Mouse (Mus musculus) cerebellum, postnatal 36 days (tissue): ENCODE measurements around the gene Ankmy1.
A peak's percentile ranks its signal among the peaks of the same experiment; 100 is the strongest.

ENCODE experiments used
- DNase-seq, 2 experiments: peaks; one replicate each; pipeline ENCODE4 v3.0.0; 2021 to 2022; ENCODE audit warnings: mixed read lengths in 2 of 2

Ankmy1 gene

GRCm38 (mm10) chr1:92902786-92903185 lies at the start of gene Ankmy1:
Gene Ankmy1, minus strand, starts transcription at chr1:92902906.
- DNase-seq: no peak

GRCm38 (mm10) chr1:92950607-92951006 lies 47.9 kb upstream of the Ankmy1 start, which contains the start of gene Gpr35:
Gene Gpr35, plus strand, starts transcription at chr1:92950865.
- no peak for DNase-seq

DNA sequence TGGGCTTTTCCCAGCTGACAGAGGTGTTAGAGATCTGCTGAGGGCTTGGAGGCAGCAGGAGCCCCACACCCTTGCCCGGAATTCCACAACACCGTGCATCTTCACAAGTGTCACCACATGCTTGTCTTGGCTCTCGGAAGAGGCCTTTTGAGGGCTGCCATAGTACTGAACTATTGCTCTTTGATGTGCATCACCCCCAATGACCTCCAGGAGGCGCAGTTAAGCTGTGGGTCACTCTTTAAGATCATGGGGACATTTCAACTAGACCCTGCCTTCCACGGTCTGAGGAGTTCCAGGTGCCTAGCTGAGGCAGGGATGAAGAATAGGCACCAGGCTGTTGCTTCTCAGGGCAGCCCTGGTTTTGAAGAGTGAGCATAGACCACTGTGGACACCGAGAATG lies 46.7 kb upstream of the Ankmy1 start:
- DNase-seq: peak in 1 of 2 experiments; percentile 27

DNA sequence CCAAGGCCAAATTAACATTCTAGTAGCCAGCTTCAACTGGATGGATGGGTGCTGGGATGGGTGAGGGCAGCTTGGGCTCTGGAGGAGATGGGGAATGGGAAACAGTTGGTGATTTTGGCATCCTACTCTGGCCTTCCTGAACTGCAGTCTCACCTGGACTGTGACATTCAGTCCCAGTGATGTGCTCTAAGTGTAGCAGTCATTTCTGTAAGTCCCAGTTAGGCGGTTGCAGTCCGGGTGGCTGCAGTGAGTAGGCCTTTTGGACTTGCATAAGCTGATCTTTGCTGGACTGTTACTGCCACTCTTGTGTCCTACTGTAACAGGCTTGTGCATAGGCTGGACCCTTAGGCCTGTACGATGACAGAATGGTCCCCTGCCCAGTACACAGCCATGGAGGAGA lies 45.3 kb upstream of the Ankmy1 start:
- DNase-seq: no peak

GRCm38 (mm10) chr1:92943219-92943989 lies 40.7 kb upstream of the Ankmy1 start:
- no peak for DNase-seq

GRCm38 (mm10) chr1:92939746-92940145 lies 37.0 kb upstream of the Ankmy1 start:
- peak; percentile 53 to 63 for DNase-seq

DNA sequence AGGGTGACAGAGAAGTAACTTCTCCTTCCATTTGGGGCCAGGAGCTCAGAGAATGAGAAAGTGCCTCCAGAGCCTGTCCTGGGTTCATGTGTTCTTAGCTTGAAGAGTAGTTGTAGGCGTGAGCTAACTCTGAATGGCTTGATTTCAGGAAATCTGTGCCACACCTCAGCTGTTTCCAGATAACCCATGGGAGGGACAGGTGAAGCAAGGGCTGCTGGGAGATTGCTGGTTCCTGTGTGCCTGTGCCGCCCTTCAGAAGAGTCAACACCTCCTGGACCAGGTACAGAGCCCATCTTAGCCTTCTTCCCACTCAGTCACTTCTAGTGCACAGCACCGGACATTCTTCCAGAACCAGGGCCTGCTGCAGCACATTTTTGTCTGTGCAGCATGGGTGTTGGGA lies 35.1 kb upstream of the Ankmy1 start:
- no peak for DNase-seq

DNA sequence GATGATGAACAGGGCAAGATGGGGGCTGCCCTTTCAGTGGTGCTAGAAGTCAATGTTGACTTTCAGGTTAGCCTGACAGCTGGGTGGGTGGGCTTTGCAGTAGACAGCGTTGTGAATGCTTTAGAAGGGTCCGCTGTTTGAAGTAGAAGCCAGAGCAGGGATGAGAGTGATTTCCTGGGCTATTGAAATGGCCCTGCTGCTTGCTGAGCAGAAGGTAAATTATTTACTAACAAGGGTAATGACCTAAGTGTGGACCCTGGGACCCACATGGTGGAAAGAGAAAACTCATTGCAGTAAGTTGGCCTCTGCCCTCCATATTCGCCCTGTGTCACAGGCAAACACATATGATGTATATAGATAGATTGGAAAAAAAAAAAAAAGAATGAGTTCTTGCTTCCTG lies 33.8 kb upstream of the Ankmy1 start:
- no peak for DNase-seq

GRCm38 (mm10) chr1:92935977-92936376 lies 33.3 kb upstream of the Ankmy1 start:
- DNase-seq: no peak

DNA sequence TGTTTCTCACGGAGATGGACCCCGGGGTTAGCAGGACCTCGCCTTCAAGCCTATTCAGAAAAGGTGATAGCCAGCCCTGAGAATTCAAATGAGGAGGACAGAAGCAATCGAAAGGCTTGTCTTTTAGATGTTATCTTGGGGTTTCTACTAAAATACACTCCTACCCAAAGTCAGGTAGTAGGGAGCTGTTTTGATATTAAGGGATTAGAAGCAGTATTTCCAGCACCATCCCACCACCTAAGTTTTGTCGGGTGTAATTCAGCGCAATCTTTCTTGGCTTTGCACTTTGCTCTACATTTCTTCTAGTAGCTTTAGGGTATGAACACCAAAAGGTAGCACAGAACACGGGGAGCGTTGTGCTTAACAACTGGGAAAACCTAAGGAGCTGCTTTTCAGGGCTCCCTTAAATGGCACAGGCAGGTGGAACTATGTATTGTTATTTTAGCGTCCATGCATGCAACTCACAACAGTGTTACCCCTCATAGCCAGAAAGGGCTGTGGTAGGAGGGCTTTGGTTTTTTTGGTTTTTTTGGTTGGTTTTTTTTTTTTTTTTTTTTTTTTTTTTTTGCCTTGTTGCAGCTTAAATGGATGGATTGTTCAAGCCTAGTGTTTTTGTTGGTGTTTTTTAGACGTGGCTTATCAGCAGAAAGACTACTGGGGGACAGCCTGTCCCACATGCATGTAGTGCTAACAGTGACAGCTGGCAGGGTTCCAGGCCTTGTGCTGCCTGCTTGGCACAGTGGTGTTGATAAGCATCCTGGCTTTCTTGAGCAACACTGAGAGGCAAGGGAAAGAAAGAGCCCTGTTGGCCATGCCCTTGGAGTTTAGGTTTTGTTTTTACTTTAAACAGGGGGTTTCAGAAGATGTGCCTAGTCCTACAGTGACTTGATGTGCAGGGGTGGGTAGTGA lies 32.6 kb upstream of the Ankmy1 start:
- peak; percentile 45 to 55 for DNase-seq

GRCm38 (mm10) chr1:92934182-92934827 lies 31.6 kb upstream of the Ankmy1 start, which contains the start of gene Capn10:
Gene Capn10, plus strand, starts transcription at chr1:92934376.
- DNase-seq: peak; percentile 93 to 97

DNA sequence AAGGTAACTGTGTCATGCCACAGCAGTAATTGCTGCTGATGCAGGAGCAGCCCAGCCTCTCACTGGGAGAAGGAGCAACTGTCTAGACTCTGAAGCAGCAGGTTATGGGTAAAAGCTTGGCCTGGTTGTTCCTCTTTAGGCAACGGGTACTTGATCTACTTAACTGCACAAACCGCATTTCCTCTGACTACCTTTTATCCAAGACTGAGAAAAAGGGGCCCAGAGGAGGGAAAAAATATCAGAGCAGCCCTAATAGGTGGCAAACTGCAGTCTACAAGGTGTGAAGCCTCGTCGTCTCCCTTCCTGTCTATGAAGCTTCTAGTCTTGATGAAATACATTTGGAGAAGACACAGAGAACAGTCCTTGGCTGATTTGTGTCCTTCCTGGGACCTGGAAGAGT lies 30.9 kb upstream of the Ankmy1 start:
- DNase-seq: no peak

DNA sequence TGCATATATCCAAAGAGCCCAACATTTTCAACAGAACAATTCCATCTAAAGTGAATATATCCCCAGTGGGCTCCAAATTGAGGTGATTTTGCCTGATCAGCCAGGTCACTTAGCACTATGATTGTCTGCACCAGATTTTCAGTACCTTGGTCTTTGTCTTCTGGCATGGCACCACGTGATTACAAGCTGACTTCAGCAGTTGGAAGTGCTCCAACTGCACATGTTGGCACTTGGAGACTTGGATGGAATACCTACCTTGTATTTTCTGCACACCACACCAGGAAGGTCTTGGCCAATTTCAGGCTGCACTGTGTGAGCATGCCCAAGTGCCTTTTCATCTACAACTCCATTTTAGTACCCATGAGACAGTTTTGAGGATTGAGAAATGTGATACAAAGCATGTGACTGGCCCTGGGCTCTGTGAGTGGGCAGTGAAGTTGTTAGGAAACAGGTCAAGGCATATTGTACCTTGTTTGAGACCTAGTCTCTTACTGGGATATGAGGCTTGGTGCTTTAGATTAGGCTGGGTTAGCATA lies 27.5 kb upstream of the Ankmy1 start:
- no peak for DNase-seq

GRCm38 (mm10) chr1:92921496-92921895 lies 18.8 kb upstream of the Ankmy1 start:
- DNase-seq: no peak

DNA sequence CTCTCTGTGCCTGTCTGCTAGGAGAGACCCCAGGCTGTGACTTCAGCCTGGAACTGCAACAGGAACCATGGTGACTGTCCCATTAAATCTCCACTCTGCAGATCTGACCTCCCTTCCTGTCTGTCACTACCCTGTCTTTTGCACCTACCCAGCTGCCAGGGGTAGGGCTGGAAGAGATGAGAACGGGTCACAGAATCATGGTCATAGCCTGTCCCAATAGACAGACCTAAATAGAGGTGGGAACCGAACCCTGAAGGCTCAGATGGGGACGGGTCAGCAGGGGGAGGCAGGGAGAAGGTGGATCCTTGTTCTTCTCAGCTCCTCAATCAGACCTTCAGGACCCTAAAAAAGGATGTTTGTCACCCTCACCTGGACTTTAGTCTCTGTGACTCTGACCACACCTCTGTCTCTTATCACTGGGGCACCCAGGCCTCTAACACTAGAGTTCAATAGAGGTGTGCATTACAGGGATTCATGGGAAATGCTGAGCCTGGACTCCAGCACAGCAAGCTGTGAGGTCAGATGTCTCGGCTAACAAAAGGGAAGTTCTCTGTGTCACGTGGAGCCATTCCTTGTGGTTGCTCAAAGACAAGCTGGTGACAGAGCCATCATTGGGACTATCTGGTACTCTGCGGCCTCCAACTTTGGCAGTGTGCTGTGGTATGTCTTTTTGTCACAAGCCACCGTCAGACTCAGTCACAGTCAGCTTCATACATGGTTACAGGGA lies 17.9 kb upstream of the Ankmy1 start:
- no peak for DNase-seq

DNA sequence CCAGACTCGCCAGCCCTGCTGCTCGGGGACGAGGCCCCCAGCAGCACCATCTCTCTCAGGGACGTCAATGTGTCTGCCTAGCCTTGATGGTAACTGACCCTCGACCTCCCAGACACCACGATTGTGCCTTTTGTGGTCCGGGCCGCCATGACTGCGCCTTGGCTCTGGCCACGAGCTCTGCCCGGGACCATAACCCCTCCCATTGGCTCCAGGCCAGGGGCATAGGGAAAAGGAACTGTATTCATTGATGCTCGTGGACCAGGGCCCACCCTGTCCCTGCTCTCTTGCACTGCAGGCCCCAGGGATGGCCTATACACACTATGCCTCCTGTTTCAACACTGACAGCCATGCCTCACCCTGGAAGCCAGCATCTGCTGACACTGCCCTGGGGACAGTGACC lies 17.1 kb upstream of the Ankmy1 start:
- DNase-seq: no peak

- DNase-seq: no peak
Measured at GRCm38 (mm10) chr1:92919151-92919550, 16.4 kb upstream of the Ankmy1 start.

- no peak for DNase-seq
Measured at GRCm38 (mm10) chr1:92916725-92917124, 14.0 kb upstream of the Ankmy1 start.

DNA sequence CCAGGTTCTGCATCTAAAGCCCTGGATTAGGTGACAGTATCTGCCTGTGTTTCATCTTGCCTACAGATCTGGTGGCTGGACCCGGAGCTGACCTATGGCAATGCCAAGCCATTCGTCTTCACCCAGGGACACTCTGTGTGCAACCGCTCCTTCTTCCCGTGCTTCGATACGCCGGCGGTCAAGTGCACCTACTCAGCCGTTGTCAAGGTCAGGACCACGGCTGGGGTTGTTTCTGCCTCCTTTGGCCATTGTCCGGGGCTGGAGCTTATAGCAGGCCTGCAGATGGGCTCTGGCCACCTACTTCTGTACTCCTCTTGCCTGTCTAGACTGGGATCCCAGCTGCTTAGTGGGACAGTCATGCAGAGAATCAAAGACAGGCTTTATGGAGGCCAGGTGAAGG lies 12.3 kb upstream of the Ankmy1 start:
- DNase-seq: no peak

GRCm38 (mm10) chr1:92914239-92914638 lies 11.5 kb upstream of the Ankmy1 start:
- DNase-seq: no peak

DNA sequence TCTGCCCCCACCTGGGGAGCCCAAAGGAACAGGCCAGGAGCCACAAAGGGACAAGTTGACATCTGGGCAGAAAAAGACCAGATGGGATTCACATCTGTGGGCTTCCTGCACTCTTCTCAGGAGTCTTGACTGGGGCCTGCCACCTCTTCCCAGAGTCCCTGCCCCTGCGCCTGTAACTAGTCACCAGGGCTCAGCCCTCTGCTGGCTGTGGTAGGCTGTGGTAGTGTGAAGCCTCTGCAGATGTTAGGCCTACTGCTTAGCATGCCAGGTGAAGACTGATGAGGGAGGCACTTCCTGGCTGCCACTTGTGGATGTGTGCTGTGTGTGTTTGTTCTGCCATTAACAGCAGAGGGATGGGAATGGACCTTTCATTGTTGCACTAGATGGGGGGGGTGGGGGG lies 9.6 kb upstream of the Ankmy1 start:
- DNase-seq: no peak

GRCm38 (mm10) chr1:92911721-92912138 lies 9.0 kb upstream of the Ankmy1 start:
- no peak for DNase-seq
